In the genomic region with DNA sequence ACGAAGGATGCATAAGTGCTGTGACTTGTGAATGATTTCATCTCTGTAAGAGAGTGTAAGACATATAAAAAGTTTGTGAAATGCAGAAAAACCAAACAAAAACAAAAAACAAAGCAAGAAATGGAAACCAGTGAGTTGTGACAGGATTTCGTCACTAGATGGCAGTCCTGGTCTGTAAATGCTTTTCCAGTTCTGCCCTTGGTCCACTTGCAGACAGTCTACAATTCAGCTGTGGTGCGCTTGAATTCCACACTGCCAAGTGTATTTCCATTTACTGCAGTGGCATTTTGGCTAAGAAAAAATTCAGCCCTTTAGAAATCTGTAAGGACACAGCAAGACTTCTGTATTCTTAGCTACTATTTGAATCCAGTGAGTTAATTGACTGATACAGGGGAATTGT, we compare ENCODE assay signal across 9 mouse cellular contexts.
DNase-seq lines count a peak whose midpoint lies in the region; ATAC-seq and TF ChIP-seq lines count a peak whose summit lies in the region.
"Had no signal": no experiment of that assay in that cellular context is flagged by ENCODE, and none has a peak within 500 bp of the region (broad histone marks: within the 10 kb centered on the region; RNA-seq: fewer than 3 reads in every experiment).

No protein-coding gene starts in this region.

- no peaks in the 10 kb centered on the region for H3K4me1 ChIP-seq in intestine, embryonic 14.5 days (replicated peaks; ENCODE audit: control insufficient read depth, insufficient read depth, low read length)
- no peaks in the 10 kb centered on the region for H3K4me1 ChIP-seq in intestine, embryonic 16.5 days (ENCODE audit: control insufficient read depth, insufficient read depth, low read length)
- H3K4me1 ChIP-seq in ES-E14 (ENCODE audit: control insufficient read depth in 2 of 2, insufficient read depth in 2 of 2, low read length in 2 of 2, poor library complexity in 1 of 2): no peaks in the 10 kb centered on the region; a peak in 1 of 4 replicates
- H3K4me1 ChIP-seq: limb, embryonic 15.5 days had no signal

- 15% methylated on average over 3 of the region's 3 CpGs for WGBS in intestine, embryonic 14.5 days
- WGBS in intestine, embryonic 16.5 days: 19% methylated on average over 3 of the region's 3 CpGs

- no peak for ATAC-seq in intestine, embryonic 14.5 days (replicated peaks; ENCODE audit: low FRiP score, low TSS enrichment, low read depth)
- ATAC-seq in intestine, embryonic 16.5 days: no peak
- no peak for ATAC-seq in erythroblast, adult 5-6 weeks (replicated peaks; ENCODE audit: low FRiP score, poor library complexity, severe bottlenecking)

- H3K9me3 ChIP-seq in intestine, embryonic 14.5 days (ENCODE audit: control insufficient read depth, low read length): no peaks in the 10 kb centered on the region
- no peaks in the 10 kb centered on the region for H3K9me3 ChIP-seq in intestine, embryonic 16.5 days (ENCODE audit: control insufficient read depth, low read length)
- H3K9me3 ChIP-seq in ES-E14 (ENCODE audit: control insufficient read depth, insufficient read depth, low read depth, low read length): no peaks in the 10 kb centered on the region
- H3K9me3 ChIP-seq: limb, embryonic 15.5 days had no signal

- no peak overlapping the region for H3K9ac ChIP-seq in intestine, embryonic 14.5 days (ENCODE audit: low read length)
- H3K9ac ChIP-seq in intestine, embryonic 16.5 days (ENCODE audit: low read depth, low read length): no peak overlapping the region
- no peak overlapping the region for H3K9ac ChIP-seq in ES-E14 (ENCODE audit: insufficient read depth, low read depth, low read length, poor library complexity, severe bottlenecking)
- H3K9ac ChIP-seq: limb, embryonic 15.5 days had no signal

- no peak overlapping the region for H3K27ac ChIP-seq in intestine, embryonic 14.5 days (ENCODE audit: low read depth)
- H3K27ac ChIP-seq in intestine, embryonic 16.5 days (ENCODE audit: low read length): no peak overlapping the region
- no peak overlapping the region for H3K27ac ChIP-seq in ES-E14 (ENCODE audit: insufficient read depth, low read depth, low read length, poor library complexity, severe bottlenecking)
- H3K27ac ChIP-seq: limb, embryonic 15.5 days had no signal

- H3K4me2 ChIP-seq in intestine, embryonic 14.5 days (ENCODE audit: low read length): no peak overlapping the region
- no peak overlapping the region for H3K4me2 ChIP-seq in intestine, embryonic 16.5 days (ENCODE audit: low read depth, low read length)
- H3K4me2 ChIP-seq: limb, embryonic 15.5 days had no signal

- intact Hi-C loops in left cerebral cortex, postnatal 25 days (cut with DNase I): loop anchor here (2.0 to 10.0 kb wide), 4 partner anchors 247 to 662 kb away; a partner anchor contains a TSS

- peak; percentile 71 for DNase-seq in intestine, embryonic 14.5 days (ENCODE audit: low spot score)
- DNase-seq in ES-E14 (ENCODE audit: low read depth, low spot score): peak; percentile 52
- peak; percentile 57 for DNase-seq in cerebellum, adult 9-10 months
- DNase-seq in frontal cortex, adult 2 months (ENCODE audit: extremely low spot score in 1 of 2, low spot score in 1 of 2): peak; percentile 29 to 76
- DNase-seq in left cerebral cortex, postnatal 25 days (ENCODE audit: low spot score in 2 of 2): peak; percentile 61 to 79
- DNase-seq in retina, adult 2 months (ENCODE audit: low read depth, low spot score): peak; percentile 40

- in situ Hi-C loops in ES-E14 (cut with MboI; ENCODE audit: low sequenced_read_pairs in 2 of 2, unreplicated experiment in 2 of 2): loop anchor here in 1 of 2 experiments (25.0 kb wide), 1 partner anchor 1362 kb away; no protein-coding TSS in a partner anchor

- H3K36me3 ChIP-seq in intestine, embryonic 14.5 days (ENCODE audit: control insufficient read depth, insufficient read depth, low read length): no peaks in the 10 kb centered on the region
- H3K36me3 ChIP-seq in intestine, embryonic 16.5 days (ENCODE audit: control insufficient read depth, insufficient read depth, low read length): no peaks in the 10 kb centered on the region
- H3K36me3 ChIP-seq in ES-E14 (ENCODE audit: control insufficient read depth, insufficient read depth, low read length, poor library complexity, severe bottlenecking): no peaks in the 10 kb centered on the region
- H3K36me3 ChIP-seq: limb, embryonic 15.5 days had no signal

- H3K27me3 ChIP-seq in intestine, embryonic 14.5 days (replicated peaks; ENCODE audit: control insufficient read depth, insufficient read depth, low read length): no peaks in the 10 kb centered on the region
- H3K27me3 ChIP-seq in intestine, embryonic 16.5 days (replicated peaks; ENCODE audit: control insufficient read depth, insufficient read depth, low read length): no peaks in the 10 kb centered on the region
- H3K27me3 ChIP-seq: limb, embryonic 15.5 days had no signal

- no peak overlapping the region for H3K4me3 ChIP-seq in intestine, embryonic 14.5 days (ENCODE audit: low read depth, low read length)
- H3K4me3 ChIP-seq in intestine, embryonic 16.5 days (ENCODE audit: low read length): no peak overlapping the region
- no peak overlapping the region for H3K4me3 ChIP-seq in ES-E14 (ENCODE audit: insufficient read depth in 1 of 2, low read depth in 1 of 2, low read length in 2 of 2, poor library complexity in 1 of 2, severe bottlenecking in 1 of 2)
- H3K4me3 ChIP-seq: limb, embryonic 15.5 days had no signal

TF ChIP-seq in ES-E14, 5 proteins besides CTCF, POLR2A, EP300 and RAD21:
- TF ChIP-seq ZC3H11A (IDR thresholded peaks at IDR 0.05; ENCODE audit: borderline replicate concordance, low read depth, low read length) (peak; percentile 97), MAFK (IDR thresholded peaks at IDR 0.05; ENCODE audit: insufficient read depth, low read depth, low read length) (no peak)
